Mouse (Mus musculus) testis, adult 2 months (tissue): ENCODE data around the gene E2f2.

Source experiments
- CTCF ChIP-seq: fragments of 200-500 bp; IDR thresholded peaks from 2 replicates; pipeline ENCODE4 v1.5.1; 2012; ENCODE audit warnings: low read depth, mild to moderate bottlenecking, inconsistent platforms, low read length, moderate library complexity; ENCODE audit not compliant: control insufficient read depth, insufficient read depth, insufficient replicate concordance
- POLR2A ChIP-seq: fragments of 200-500 bp; IDR thresholded peaks from 2 replicates; pipeline ENCODE4 v1.6.1; 2012; ENCODE audit warnings: low read depth, mild to moderate bottlenecking, inconsistent platforms, low read length, moderate library complexity; ENCODE audit not compliant: control insufficient read depth

DNA sequence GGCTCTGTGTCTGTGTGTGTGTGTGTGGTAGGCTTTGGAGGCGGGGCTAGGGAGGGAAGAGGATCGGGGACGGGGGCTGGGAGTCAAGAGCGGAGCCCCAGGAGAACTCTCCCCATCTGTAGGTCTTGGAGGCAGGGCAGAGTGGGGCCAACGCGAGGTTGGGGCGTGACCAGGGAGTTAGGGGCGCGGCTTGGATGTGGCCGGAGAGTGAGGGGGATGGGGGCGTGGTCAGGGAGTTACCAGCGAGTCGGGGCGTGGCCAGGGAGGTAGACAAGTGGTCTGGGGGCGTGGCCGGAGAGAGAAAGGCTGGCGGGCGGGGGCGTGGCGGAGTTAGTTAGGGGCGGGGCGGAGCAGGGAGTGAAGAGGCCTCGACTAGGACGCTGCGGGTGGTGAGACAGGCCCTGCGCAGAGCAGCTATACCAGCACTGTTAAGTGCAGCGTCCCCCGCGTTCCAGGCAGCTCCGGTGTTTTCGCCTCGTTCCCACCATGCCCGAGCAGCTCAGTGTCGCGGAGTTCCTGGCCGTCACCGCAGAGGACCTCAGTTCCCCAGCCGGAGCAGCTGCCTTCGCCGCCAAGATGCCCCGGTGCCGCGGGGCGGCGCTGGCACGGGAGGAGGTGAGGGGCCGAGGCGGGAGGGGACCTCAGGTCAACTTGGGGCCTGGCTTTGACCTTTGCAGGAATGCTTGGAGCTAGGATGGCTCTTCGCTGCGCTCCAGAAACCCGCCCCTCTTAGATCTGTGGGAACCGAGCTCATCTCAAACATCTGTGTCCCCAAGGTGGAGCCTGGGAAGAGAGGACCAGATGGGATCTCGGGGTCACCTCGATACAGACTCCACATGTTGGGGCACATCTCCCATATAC, 34.1 kb downstream of the E2f2 start, which contains the start of gene Asap3:
- no peak for TF ChIP-seq CTCF
- TF ChIP-seq POLR2A = peak; percentile 62; the same call in 1 of the 2 replicates
